Mouse (Mus musculus) midbrain, postnatal 0 days (tissue): Measurements from ENCODE around the gene Uap1. TPM values are rescaled to one million over a fixed set of nuclear protein-coding genes. Genes with fewer than 3 reads are reported as not detected.

ENCODE experiments used
- ATAC-seq: fragments of 200-750 bp; cut with Nextera tagmentation; 2 replicates; pipeline ENCODE4 v1.8.0; 2017; ENCODE audit warnings: moderate number of reproducible peaks, mild to moderate bottlenecking, moderate TSS enrichment, moderate library complexity; ENCODE audit not compliant: low FRiP score
- DNase-seq: peaks from one replicate; pipeline ENCODE4 v3.0.0-alpha.2; 2015; ENCODE audit warnings: low spot score
- H3K27ac ChIP-seq: fragments of 300-500 bp; sonication (generic); 2 replicates; pipeline ENCODE4 v1.5.1; 2014; ENCODE audit warnings: low read depth, mild to moderate bottlenecking, low read length, mixed read lengths
- H3K27me3 ChIP-seq: fragments of 300-500 bp; sonication (generic); 2 replicates; pipeline ENCODE4 v1.6.1; 2014; ENCODE audit warnings: low read length, control low read depth, mixed read lengths; ENCODE audit not compliant: insufficient read depth
- H3K36me3 ChIP-seq: fragments of 300-500 bp; sonication (generic); 2 replicates; pipeline ENCODE4 v1.6.1; 2014; ENCODE audit warnings: low read length, control low read depth, mixed read lengths; ENCODE audit not compliant: insufficient read depth
- H3K4me1 ChIP-seq: fragments of 300-500 bp; sonication (generic); 2 replicates; pipeline ENCODE4 v1.6.1; 2014; ENCODE audit warnings: mild to moderate bottlenecking, control low read depth, antibody characterized with exemption, low read length, mixed read lengths; ENCODE audit not compliant: insufficient read depth
- H3K4me2 ChIP-seq: fragments of 300-500 bp; sonication (generic); 2 replicates; pipeline ENCODE4 v1.6.1; 2014; ENCODE audit warnings: low read depth, mild to moderate bottlenecking, low read length, mixed read lengths; ENCODE audit not compliant: poor library complexity, severe bottlenecking
- H3K4me3 ChIP-seq: fragments of 300-500 bp; sonication (generic); 2 replicates; pipeline ENCODE4 v1.5.1; 2014; ENCODE audit warnings: low read depth, mild to moderate bottlenecking, low read length, moderate library complexity
- H3K9ac ChIP-seq: fragments of 300-500 bp; sonication (generic); replicated peaks from 2 replicates; pipeline ENCODE4 v1.6.1; 2014; ENCODE audit warnings: mild to moderate bottlenecking, low read length, moderate library complexity, mixed read lengths; ENCODE audit not compliant: poor library complexity, severe bottlenecking
- H3K9me3 ChIP-seq: fragments of 300-500 bp; sonication (generic); 2 replicates; pipeline ENCODE4 v1.6.1; 2016; ENCODE audit warnings: low read length, control low read depth
- CTCF ChIP-seq: IDR thresholded peaks from 2 replicates; pipeline ENCODE4 v1.5.1; 2016; ENCODE audit warnings: antibody characterized with exemption, mild to moderate bottlenecking
- WGBS: fragments of 180-500 bp; shearing (Covaris S2); extraction: QIAGEN DNeasy Blood & Tissue Kit; methylation state at CpG from one replicate; pipeline ENCODE4 v1.1.7; 2014; 5-methylcytosine and 5-hydroxymethylcytosine counted together
- polyA plus RNA-seq: library from polyadenylated mRNA; unstranded; fragments of >200 nt; fragmentation: Nextera tagmentation; extraction: Ambion mirVana; gene quantifications from 2 replicates; pipeline ENCODE4 v1.2.1, GENCODE M21; 2015
- total RNA-seq: library from RNA; depleted of rRNA; stranded (reverse); fragments of >200 nt; gene quantifications from 2 replicates; pipeline ENCODE4 v1.2.3, GENCODE M21; 2014; rRNA removed

Uap1 gene
- total RNA-seq (38.6 and 52.8 TPM in 2 replicates), polyA plus RNA-seq (55.8 and 59.0 TPM in 2 replicates)

GRCm38 (mm10) chr1:170174814-170175332 is at the start of gene Uap1:
Uap1 (minus strand) TSS chr1:170174957.
- Histone ChIP-seq H3K36me3 (no peaks in the 10 kb centered on the region), H3K27ac (peak within 1 kb of the TSS; percentile 87), H3K9ac (peak within 1 kb of the TSS; percentile 81), H3K4me2 (peak within 1 kb of the TSS; percentile 79), H3K27me3 (no peaks in the 10 kb centered on the region), H3K9me3 (no peaks in the 10 kb centered on the region), H3K4me1 (peaks cover 3% of the 10 kb centered on the region; the same call in 1 of the 2 replicates), H3K4me3 (peak within 1 kb of the TSS; percentile 90)
- peak; percentile 74 for TF ChIP-seq CTCF
- peak; percentile 100 for ATAC-seq
- peak; percentile 98 for DNase-seq
- WGBS, result under 1% methylated on average over 49 of the region's 52 CpGs

GRCm38 (mm10) chr1:170223276-170223675 is 48.5 kb upstream of the Uap1 start:
- Histone ChIP-seq H3K27ac (no peak overlapping the region), H3K4me1 (no peaks in the 10 kb centered on the region), H3K27me3 (no peaks in the 10 kb centered on the region; the same call in 1 of the 2 replicates), H3K4me3 (no peak overlapping the region), H3K36me3 (no peaks in the 10 kb centered on the region), H3K9ac (no peak overlapping the region), H3K4me2 (no peak overlapping the region), H3K9me3 (no peaks in the 10 kb centered on the region)
- no peak for TF ChIP-seq CTCF
- WGBS, result 78% methylated on average over 2 of the region's 2 CpGs
- ATAC-seq, result no peak
- no peak for DNase-seq

- Histone ChIP-seq H3K4me1 (no peaks in the 10 kb centered on the region), H3K27ac (no peak overlapping the region), H3K36me3 (no peaks in the 10 kb centered on the region), H3K9me3 (no peaks in the 10 kb centered on the region), H3K27me3 (peaks cover 5% of the 10 kb centered on the region), H3K9ac (no peak overlapping the region), H3K4me3 (no peak overlapping the region), H3K4me2 (no peak overlapping the region)
- no peak for TF ChIP-seq CTCF
- ATAC-seq (no peak), DNase-seq (no peak)
Observed at GRCm38 (mm10) chr1:170220351-170220750, 45.6 kb upstream of the Uap1 start.

GRCm38 (mm10) chr1:170218091-170218884 is 43.5 kb upstream of the Uap1 start:
- ATAC-seq, result no peak
- Histone ChIP-seq H3K27ac (no peak overlapping the region), H3K9me3 (no peaks in the 10 kb centered on the region), H3K4me1 (no peaks in the 10 kb centered on the region), H3K27me3 (peaks cover 5% of the 10 kb centered on the region), H3K36me3 (no peaks in the 10 kb centered on the region), H3K4me3 (no peak overlapping the region), H3K4me2 (no peak overlapping the region), H3K9ac (no peak overlapping the region)
- WGBS, result 83% methylated on average over 6 of the region's 6 CpGs
- peak; percentile 10 for DNase-seq
- peak; percentile 55 for TF ChIP-seq CTCF

- H3K27me3 ChIP-seq, result peaks cover 5% of the 10 kb centered on the region; the same call in 1 of the 2 replicates
- H3K4me3 ChIP-seq, result peak overlapping the region; percentile 85
- peak overlapping the region; percentile 70 for H3K4me2 ChIP-seq
- H3K9me3 ChIP-seq, result no peaks in the 10 kb centered on the region
- DNase-seq (no peak), ATAC-seq (no peak)
- no peaks in the 10 kb centered on the region for H3K4me1 ChIP-seq
- WGBS, result 74% methylated on average over 3 of the region's 3 CpGs
- TF ChIP-seq CTCF, result no peak
- H3K9ac ChIP-seq, result 0 out of 2 replicates have a peak overlapping the region, but pooled peaks have one; percentile 83
- peaks cover 8% of the 10 kb centered on the region; the same call in 1 of the 2 replicates for H3K36me3 ChIP-seq
- peak overlapping the region; percentile 75; the same call in 1 of the 2 replicates for H3K27ac ChIP-seq
Observed at GRCm38 (mm10) chr1:170215590-170215989, 40.8 kb upstream of the Uap1 start.
